Mouse (Mus musculus): ENCODE data around the gene Vmn2r34. TPM values are rescaled to one million over a fixed set of nuclear protein-coding genes. Genes with fewer than 3 reads are reported as not detected.
"Not testable (repeated sequence)": the region's sequence is repeated elsewhere in the genome, so short reads cannot be mapped to it uniquely, and the experiment has no call there.

Vmn2r34 gene
- polyA plus RNA-seq (2017; shearing (Covaris generic)) = not detected

- ATAC-seq = not testable (repeated sequence)
These were observed at the start of gene Vmn2r34 for GRCm38 (mm10) chr7:7689413-7689812. Gene Vmn2r34, minus strand, starts transcription at chr7:7689513.

GRCm38 (mm10) chr7:7674032-7674431 lies 15.3 kb downstream of the Vmn2r34 start:
- not testable (repeated sequence) for ATAC-seq

Other genes with a start within 250 kb of the Vmn2r34 start
- not detected for gene Vmn2r32, start 209.5 kb downstream of the Vmn2r34 start, polyA plus RNA-seq (2017; shearing (Covaris generic))
- gene Vmn2r33, start 122.7 kb downstream of the Vmn2r34 start, polyA plus RNA-seq (2017; shearing (Covaris generic)) = under 1 TPM in 1 of 2 experiments, not detected in 1; 0.18 TPM
- not detected for gene Vmn2r35, start 130.4 kb upstream of the Vmn2r34 start, polyA plus RNA-seq (2017; shearing (Covaris generic))
- not detected for gene Vmn2r36, start 213.0 kb upstream of the Vmn2r34 start, polyA plus RNA-seq (2017; shearing (Covaris generic))